Mouse (Mus musculus): ENCODE measurements at regions not wholly inside any gene's neighbourhood (a gene's known extent, or its start where the extent isn't known, plus 50 kb on each side); places are given as distances from the start of the nearest gene placed in this dataset.

DNA sequence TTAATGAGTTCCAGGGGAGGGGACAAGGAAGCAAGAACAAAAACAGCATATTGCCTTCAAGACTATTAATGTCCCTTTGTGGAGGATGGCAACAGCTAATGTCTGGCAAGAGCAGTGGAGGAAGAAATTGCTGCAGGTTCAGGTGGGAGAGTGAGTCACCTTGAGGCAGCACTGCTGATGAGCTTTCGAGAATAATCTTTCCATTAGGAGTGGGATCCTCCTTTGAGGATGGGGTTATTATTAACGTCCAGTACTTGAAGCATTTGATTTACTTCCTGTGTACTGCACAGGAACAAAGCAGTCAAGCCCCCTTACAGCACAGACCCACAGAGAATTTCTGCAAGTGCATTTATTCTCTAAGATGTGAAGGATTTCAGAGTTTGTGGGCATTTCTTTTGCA lies 671.2 kb upstream of the Stxbp6 start:
- no peak for ATAC-seq (ENCODE audit: low TSS enrichment)

DNA sequence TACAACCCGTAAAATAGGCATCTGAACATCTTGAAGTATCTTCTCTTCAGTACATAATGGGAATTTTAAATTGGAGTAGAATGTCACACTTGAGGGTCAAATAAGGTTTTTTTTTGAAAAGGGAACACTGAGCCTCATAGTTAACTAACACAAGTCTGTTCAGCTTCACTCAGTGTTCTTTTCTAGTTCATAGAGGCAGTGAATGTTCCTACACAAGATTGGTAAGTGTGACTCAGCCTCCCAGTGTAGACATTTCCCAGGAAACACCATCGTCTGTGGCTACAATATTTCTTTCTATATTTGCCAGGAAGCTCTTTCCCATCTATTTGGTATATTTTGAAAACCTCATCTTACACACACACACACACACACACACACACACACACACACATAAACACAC lies 670.1 kb upstream of the Stxbp6 start:
- peak; percentile 91 for ATAC-seq (ENCODE audit: low TSS enrichment)

DNA sequence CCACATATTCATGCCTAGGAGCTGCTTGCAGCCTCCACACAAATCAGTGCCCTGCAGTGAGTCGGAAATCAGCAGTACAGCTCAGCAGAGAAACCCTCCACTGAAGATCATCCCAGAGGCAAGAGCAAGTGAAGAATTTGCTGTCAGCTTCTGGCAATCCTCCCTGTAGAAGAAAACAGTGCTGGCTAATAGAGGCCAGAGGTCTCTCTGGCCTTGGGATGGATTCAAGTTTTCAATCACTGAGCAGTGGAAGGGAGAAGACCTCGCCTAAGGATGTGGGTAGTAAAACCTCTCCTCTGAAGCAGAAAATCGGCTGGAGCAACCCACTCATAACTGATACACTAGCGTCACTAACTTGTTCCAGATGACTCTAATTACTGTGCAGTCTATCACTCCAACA lies 659.2 kb upstream of the Stxbp6 start:
- no peak for ATAC-seq (ENCODE audit: low TSS enrichment)

DNA sequence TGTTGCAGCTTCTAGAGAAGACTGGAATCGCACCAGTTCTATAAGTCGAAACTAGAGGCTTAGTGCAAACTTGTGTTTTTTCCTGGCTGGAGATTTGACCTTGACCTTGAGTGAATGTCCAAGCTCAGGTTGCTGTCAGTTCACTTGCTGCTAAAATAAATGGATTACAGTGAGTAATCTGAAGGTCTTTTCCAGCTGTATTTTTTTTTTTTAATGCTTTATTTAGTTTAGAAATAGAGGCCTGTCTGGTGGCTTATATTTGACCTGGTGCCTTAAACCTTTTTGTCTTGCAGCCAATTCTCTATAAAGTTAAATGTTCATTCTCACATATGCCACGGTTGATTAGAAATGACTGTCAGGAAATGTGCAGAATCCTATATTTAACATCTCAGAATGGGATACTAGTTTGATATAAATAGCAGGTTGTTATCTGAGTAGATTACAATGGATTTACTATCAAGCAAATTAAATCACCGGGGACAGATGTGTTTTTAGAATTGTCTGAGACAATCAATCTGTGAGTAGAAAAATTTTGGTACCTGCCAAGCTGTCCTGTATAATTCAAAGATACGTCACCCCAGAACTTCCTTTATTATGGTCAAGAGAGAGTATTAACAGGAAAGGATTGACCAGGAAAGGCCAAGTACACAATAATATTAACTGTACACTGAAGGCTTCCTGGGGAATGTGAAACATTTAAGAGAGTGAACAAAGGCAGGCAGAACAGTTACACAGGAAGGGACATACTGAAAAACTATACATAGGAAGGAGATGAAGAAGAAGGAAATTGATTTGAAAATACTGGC lies 650.3 kb upstream of the Stxbp6 start:
- ATAC-seq (ENCODE audit: low TSS enrichment) = no peak

DNA sequence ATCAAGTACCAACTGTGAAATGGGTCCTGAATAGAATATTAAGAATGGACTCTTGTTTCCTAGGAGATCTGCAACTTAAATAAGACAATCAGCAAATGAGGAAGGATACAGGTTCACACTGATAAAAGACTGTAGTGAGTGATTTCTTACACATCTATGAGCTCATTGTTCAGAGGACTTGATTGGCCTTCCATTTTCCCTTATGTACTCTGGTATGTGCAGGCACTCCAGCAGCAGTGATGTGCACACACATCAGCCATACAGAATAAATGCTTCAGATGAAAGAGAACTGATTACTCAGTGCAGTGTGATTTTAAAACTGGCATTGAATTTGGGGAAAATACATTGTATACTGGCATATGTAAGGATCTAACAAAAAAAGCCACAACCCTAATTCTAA lies 636.8 kb upstream of the Stxbp6 start:
- ATAC-seq (ENCODE audit: low TSS enrichment) = no peak

DNA sequence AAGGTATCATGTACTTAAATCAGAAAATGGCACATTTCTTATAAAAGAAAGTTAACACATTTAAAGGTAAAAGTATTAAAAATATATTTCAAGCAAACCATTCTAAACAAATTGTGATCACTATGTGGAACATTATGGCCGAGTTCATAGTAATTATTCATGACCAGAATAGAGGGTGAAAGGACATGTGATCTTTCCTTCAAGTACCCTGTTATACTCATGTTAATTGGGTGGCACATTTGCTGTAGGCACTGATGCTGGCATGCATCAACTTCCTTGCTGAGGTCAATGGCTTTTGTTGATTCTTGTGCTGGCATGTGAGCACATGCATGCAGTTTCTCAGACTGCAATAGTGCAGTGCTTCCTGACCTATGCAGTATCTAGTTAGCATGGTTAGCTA lies 636.3 kb upstream of the Stxbp6 start:
- ATAC-seq (ENCODE audit: low TSS enrichment) = no peak

DNA sequence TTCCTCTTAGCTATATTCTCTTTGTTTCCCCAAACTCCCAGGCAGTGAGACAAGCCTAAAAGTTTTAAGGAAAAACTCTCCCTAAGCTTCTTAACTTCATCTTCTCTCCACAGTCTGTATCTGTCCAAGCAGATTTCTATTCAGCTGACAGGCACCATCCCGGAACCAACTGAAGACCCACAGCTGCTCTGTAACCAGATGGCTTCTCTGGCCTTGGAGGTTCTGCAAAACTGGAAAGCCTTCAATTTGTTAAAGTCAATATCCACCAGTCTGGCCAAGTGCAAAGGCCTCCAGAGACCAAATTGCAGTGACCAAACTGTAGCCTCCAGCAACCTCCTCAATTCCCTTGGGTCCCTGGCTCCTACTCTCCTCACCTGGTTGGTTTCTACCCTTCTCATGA lies 614.8 kb upstream of the Stxbp6 start:
- ATAC-seq (ENCODE audit: low TSS enrichment) = no peak

DNA sequence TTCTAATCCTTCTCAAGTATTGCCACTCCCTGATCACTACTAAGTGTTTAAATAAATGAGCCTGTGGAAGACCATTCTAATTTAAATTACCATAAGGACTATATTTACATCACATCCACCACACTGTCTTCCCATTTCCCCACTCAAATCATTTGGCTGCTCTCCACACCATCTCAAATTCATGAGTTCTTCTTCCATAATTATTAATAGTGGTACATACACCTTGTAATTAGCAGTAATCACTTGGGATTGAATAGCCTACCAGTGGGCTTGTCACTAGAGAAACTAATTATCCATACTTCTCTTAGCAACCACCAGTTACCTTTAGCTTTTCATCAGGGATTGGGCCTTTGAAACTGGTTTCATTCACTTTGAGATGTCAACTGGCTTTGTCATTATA lies 612.3 kb upstream of the Stxbp6 start:
- ATAC-seq (ENCODE audit: low TSS enrichment) = no peak

DNA sequence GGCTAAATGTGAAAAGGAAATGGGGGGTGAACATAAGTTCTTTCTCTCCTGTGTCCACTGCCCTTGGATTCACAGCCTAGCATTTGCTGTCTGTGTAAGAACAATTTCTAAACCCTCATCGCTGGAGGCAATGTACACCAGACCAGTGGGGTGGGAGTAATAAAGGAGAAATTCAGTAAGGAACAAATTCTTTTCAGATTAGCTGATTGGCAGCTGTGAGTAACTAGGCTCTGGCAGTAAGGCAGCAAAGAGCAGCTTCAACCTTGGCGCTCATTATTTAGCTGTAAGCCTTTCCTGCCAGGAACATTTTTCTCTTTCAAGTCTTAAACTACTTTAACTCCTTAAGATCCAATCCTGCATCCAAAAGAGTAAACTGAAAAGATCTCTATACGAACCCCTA lies 597.9 kb upstream of the Stxbp6 start:
- no peak for ATAC-seq (ENCODE audit: low TSS enrichment)

DNA sequence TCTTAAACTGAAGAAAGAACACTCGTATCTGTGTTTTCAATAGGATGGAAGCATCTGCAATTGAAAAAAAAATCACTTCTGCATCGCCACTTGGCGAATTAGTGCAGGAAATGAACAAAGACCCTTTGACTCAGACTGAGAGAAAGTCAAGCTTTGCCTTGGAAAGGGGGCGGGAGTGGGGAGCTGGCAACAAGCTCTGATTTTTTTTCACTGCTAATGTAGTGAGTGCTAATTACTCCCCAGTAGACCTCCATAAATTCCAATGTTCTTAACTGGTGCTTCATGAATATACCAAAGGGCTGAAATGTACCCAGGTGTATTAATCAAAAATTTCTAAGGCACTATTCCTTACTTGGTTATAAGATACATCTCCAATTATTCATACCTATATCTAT lies 597.0 kb upstream of the Stxbp6 start:
- no peak for ATAC-seq (ENCODE audit: low TSS enrichment)

DNA sequence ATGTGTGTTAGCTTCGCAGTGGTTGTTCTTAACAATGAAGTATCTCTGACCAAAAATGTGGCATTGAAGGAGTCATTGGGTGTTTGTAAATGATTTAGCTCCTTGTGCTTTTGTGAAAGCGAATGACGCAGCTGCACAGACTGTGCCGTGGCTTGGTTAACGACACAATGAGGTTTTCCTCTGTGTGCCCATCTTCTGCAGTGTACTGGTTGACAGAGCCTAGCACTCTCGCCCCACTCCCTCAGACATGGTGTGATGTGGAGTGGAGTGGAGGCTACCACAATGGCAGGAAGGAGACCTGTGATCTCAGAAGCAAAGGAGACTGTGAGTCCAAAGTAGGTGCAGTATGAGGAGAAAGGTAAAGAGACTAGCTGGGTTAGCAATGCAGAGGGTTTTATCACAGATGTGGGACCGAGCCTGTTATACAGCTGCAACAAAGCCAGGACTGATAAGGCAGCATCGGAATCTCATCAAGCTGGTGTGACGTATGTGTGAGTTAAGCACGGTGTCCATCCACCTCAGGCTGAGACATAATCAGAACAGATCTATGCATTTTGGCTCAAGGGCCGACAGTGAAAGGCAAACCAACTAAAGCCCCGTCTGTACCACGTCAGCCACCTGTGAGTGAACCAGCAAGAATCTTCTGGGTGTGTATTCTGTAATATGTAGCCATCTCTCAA lies 596.5 kb upstream of the Stxbp6 start:
- no peak; the same call in 1 of the 2 replicates for ATAC-seq (ENCODE audit: low TSS enrichment)

DNA sequence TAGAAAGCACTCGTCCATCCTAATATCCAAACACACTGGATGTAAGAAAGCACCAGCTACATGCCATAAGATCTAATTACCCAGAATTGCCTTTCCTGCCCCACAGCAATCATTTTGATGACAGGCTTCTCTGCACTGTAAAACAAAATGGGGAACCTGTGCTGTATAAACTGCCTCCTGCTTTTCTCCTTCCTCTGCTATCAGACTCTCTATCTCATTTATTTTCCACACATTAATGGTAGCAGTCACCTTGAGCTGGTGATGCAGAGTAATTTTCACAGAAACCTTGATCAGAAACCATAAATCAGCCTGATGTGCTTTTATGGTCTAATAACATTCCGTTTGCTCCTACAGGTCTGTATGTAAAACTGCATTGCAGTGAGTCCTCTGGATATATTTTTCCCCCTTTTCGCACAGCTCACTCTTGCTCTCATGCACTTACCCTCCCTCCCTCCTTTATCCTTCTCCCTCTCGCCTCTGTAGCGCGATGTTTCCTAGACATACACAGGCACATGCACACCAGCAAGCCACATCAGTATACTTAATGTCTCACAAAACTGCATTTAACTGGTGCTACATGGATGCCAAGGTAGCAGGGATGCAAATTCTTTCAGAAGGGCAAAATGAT lies 595.9 kb upstream of the Stxbp6 start:
- no peak for ATAC-seq (ENCODE audit: low TSS enrichment)

DNA sequence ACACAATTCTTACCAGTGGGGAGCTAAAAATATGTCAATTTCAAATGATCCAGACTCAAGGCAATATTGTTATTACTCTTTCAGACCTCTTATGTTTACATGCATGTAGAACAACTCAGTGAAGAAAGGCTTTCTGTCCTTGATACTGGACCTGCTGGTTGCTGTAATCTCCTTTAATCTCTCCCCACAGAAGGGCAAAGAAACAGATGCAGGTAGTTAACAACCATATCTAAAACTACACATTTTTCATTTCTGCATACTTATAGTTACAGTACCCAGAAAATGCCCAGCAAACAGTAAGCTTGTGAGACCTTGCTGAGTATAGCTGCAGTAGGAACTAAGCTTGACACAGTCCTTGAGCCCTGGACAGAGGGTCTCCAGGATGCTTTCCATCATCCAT lies 585.1 kb upstream of the Stxbp6 start:
- no peak for ATAC-seq (ENCODE audit: low TSS enrichment)

DNA sequence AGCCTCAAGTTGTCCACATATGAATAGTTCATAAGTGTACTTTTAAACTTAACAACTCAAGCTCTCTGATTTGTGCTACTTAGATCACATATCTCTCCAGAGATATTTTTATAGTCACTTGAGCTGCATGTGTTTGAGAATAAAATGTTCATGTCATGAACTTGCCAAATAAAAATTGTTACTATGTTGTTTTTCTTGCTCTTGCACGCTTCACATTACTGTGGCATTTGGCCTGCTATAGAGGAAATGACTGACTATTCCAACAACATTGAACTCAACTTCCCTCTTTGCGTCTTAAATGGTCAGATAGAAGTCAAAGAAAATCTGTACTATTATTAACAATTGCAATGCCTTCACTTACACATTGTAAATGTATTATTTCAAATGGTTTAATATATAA lies 582.1 kb upstream of the Stxbp6 start:
- no peak for ATAC-seq (ENCODE audit: low TSS enrichment)

DNA sequence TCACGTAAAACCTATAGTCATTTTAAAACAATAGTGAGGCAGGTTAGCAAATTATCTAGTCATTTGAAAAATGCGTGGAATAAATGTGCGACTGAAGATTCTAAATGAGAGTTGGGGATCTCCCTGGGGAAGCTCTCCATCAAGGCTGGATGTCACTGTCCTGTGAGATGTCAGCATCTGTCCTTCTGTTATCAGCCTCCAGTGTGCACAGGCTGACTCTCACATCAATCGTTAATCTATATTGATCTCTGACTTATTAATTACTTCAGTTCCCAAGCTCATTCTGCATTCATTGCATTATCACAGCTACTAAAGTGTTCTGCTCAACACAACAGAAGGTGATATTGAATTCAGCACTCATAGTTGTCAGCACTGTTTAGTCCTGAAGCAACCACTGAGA lies 574.1 kb upstream of the Stxbp6 start:
- ATAC-seq (ENCODE audit: low TSS enrichment) = no peak

DNA sequence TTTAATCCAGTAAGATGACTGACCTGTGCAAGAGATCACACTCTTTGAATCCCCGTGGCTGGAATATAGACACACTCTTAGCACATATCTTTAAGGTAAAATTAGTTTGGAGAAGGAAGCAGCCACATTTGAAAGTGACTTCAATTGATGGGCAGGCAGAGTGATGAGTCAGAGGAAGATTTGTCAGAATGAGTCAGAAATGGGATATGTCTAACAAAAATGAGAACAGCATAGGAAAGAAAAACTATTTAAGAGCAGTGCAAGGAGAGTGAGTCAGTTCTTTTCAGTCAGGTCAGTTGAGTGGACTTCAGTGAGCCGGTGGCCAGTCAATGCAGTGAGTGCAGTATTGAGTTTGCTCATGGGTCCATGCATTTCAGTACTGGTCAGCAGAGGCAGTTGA lies 569.7 kb upstream of the Stxbp6 start:
- ATAC-seq (ENCODE audit: low TSS enrichment) = no peak

DNA sequence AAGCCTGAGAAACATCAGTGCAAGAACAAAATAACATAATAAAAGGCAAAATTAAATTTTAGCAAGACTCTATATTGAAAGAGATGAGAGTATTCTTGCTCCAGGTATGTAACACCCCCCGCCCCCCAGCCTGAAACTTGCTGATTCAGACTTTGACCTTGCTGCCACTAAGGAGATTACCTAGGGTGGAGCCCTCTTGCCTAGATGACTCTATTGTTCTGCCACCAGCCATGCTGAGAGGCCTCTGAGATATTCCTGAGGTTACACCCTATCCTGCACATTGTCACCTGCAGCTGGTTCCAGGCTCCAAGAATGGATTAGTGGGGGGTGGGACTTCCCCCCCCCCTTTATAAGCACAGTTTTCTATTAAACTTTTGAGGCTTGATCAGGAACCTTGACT lies 548.3 kb upstream of the Stxbp6 start:
- ATAC-seq (ENCODE audit: low TSS enrichment) = no peak

DNA sequence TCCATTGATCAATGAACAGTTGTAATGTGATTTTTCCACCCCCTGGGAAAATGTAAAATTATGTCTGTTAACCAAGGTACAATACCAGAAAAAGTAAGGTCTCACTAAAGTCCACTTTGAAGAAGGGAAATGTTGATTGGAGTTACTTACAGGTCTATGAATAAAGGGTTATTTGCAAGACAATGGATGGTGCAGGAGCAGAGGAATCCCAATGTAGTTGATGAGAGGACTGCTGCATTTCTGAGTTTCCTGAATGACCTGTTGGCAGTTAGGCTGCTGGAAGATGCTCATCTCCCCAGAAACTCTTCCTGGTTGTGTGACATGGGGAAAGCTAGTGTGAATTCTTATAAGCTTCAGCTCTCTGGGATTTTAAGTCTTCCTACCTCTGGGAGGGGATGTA lies 545.5 kb upstream of the Stxbp6 start:
- ATAC-seq (ENCODE audit: low TSS enrichment) = no peak

DNA sequence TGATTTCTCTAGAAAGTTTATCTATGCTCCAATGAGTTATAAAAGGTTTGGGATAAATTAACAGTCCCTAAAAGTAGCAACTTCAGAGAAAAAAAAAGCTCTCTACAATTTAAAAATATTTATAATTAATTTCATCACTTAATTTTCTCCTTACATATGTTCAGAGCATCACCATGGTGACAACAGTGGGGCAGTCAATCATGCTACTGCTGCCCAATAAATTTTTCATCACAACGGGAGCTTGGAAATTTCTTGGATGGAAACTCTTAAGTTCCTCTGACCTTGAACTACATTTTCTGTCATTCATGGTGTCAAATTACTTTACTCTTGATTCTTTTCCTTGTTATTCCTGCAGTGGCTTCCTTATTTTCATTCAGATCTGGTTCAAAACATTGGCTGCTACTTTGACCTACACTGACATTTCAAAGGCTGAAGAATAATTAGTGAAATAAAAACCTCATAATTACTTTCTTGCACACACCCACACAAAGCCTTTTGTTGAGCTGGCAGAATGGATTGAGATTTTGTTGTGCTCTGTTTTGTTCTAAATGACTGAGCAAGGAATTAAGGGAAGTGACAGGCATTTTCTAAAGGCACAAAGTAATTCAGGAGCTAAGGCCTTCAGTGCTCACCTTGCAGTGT lies 540.1 kb upstream of the Stxbp6 start:
- no peak for ATAC-seq (ENCODE audit: low TSS enrichment)

DNA sequence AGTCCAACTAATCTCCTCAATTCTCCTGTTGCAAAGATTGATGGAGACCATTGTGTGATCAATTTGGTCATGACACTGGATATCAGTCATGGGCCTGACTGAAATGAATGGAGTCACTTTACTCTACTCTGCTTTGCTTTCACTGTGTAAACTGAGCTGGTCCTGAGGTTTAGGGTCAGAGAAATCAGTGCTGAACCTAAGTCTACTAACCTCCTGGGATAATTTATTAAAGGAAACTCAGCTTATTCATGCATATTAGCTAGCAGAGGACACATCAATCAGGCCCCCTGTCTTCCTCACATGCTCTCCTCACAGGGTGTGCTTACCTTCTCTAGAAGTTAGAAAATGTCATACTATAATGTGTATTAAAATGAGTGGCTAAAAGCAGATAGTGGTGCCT lies 539.6 kb upstream of the Stxbp6 start:
- ATAC-seq (ENCODE audit: low TSS enrichment) = no peak

DNA sequence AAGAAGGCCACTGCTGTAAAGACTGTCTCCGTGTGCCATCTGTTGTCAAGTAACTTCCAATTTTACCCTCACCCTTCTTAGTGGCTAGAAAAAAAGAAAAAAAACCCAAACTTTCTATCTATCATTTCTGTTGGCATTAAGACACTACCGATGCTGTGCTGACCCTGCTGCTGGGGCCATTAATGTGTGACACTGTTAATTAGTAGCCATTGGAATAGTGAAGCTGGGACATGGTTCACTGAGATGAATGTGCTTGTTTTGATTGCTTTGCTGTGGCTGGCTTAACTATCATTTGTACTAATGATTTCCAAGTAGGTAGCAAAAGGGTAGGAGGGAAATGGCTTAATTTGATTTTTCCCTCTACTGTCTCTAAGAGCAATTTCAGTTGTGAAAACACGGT lies 524.9 kb upstream of the Stxbp6 start:
- no peak for ATAC-seq (ENCODE audit: low TSS enrichment)

DNA sequence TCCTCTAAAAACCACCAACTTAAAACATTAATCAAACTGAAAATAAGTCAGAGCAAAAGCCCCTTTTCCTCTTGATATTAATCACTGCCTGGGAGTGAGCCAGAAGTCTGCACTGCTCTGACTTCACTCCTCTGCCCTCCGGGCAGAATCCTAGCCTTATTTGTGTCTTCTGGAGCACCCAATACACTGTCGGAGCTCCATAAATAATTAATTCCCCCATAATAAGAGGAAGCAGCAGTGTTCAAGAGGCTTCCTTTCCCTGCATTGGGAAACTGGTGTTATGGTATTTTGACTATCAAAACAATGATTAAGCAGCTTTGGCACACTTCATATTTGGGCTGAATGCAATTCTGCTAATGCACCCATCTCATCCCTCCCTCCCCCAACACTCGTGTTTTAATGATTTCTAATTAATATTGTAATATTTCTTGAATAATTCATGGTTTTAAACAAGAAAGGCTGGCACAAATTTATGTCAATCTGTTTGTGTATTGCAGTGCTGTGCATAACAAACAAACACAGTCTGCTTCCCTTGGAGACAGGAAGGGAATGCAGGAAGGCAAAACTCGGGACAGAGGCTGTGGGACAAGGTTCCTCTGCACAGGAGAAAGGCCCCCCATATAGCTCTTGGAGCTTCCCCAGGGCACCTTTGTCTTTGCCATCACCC lies 523.5 kb upstream of the Stxbp6 start:
- ATAC-seq (ENCODE audit: low TSS enrichment) = no peak

Measured in frontal cortex, adult (tissue).